Mouse (Mus musculus) left cerebral cortex, postnatal 10 days (tissue): ENCODE measurements around the gene Zfp511. TPM values are rescaled to one million over a fixed set of nuclear protein-coding genes. Genes with fewer than 3 reads are reported as not detected.

Source experiments
- DNase-seq, 2 experiments: peaks; one replicate each; pipeline ENCODE4 v3.0.0; 2021 to 2022; ENCODE audit warnings: low spot score in 2 of 2, mixed read lengths in 1 of 2; ENCODE audit errors: extremely low spot score in 1 of 2
- intact Hi-C: fragments of 180-260 bp; cut with DNase I; formaldehyde crosslinking; loops from one replicate; pipeline ENCODE4 v1.15.1; 2025
- total RNA-seq, 2 experiments: library from RNA; stranded (reverse); gene quantifications; 2 replicates each; pipeline ENCODE4 v1.2.3; 2021

Gene Zfp511
- total RNA-seq, 2 experiments from 2014 or later = 23.8 to 26.9 TPM

GRCm38 (mm10) chr7:140042728-140043127 is 6.5 kb downstream of the Zfp511 start:
- DNase-seq = no peak
- intact Hi-C loops = no loop called here

- intact Hi-C loops = no loop called here
- DNase-seq = no peak
Observed at GRCm38 (mm10) chr7:140045546-140045945, 9.4 kb downstream of the Zfp511 start.

GRCm38 (mm10) chr7:140047811-140048311 is 11.7 kb downstream of the Zfp511 start:
- DNase-seq = no peak
- intact Hi-C loops = no loop called here

GRCm38 (mm10) chr7:140048361-140049114 is 12.3 kb downstream of the Zfp511 start, which contains the start of gene Msx3:
TSS of gene Msx3 (minus strand) at chr7:140049089.
- no peak for DNase-seq
- intact Hi-C loops = no loop called here

GRCm38 (mm10) chr7:140049115-140049689 is 13.0 kb downstream of the Zfp511 start:
- DNase-seq = peak in 1 of 2 experiments; percentile 48
- intact Hi-C loops = no loop called here

GRCm38 (mm10) chr7:140054124-140054523 is 17.9 kb downstream of the Zfp511 start:
- peak in 1 of 2 experiments; percentile 56 for DNase-seq
- intact Hi-C loops = loop anchor here (10.0 kb wide), 1 partner anchor 409 kb away; no protein-coding TSS in a partner anchor

- peak in 1 of 2 experiments; percentile 73 for DNase-seq
- intact Hi-C loops = loop anchor here (10.0 kb wide), 1 partner anchor 413 kb away; no protein-coding TSS in a partner anchor
Observed at GRCm38 (mm10) chr7:140057413-140058407, 21.5 kb downstream of the Zfp511 start.

GRCm38 (mm10) chr7:140058528-140058927 is 22.3 kb downstream of the Zfp511 start:
- DNase-seq = no peak
- intact Hi-C loops = loop anchor here (10.0 kb wide), 1 partner anchor 414 kb away; no protein-coding TSS in a partner anchor

- DNase-seq = no peak
- intact Hi-C loops = loop anchor here (10.0 kb wide), 1 partner anchor 415 kb away; no protein-coding TSS in a partner anchor
Observed at GRCm38 (mm10) chr7:140059601-140060000, 23.4 kb downstream of the Zfp511 start.

GRCm38 (mm10) chr7:140060936-140061831 is 25.0 kb downstream of the Zfp511 start:
- intact Hi-C loops = no loop called here
- DNase-seq = peak in 1 of 2 experiments; percentile 64

GRCm38 (mm10) chr7:140061832-140062130 is 25.6 kb downstream of the Zfp511 start:
- DNase-seq = no peak
- intact Hi-C loops = loop anchor here (2.0 kb wide), 1 partner anchor 93 kb away; no protein-coding TSS in a partner anchor

GRCm38 (mm10) chr7:140062307-140062706 is 26.1 kb downstream of the Zfp511 start:
- intact Hi-C loops = loop anchor here (2.0 kb wide), 1 partner anchor 94 kb away; no protein-coding TSS in a partner anchor
- DNase-seq = no peak

GRCm38 (mm10) chr7:140063092-140063491 is 26.9 kb downstream of the Zfp511 start:
- DNase-seq = peak; percentile 70 to 78
- intact Hi-C loops = loop anchor here (2.0 kb wide), 1 partner anchor 94 kb away; no protein-coding TSS in a partner anchor

GRCm38 (mm10) chr7:140067397-140067796 is 31.2 kb downstream of the Zfp511 start:
- intact Hi-C loops = no loop called here
- no peak for DNase-seq

GRCm38 (mm10) chr7:140070042-140070711 is 34.0 kb downstream of the Zfp511 start:
- intact Hi-C loops = no loop called here
- DNase-seq = no peak

- DNase-seq = no peak
- intact Hi-C loops = no loop called here
Observed at GRCm38 (mm10) chr7:140077698-140078097, 41.5 kb downstream of the Zfp511 start.

GRCm38 (mm10) chr7:140078711-140079110 is 42.5 kb downstream of the Zfp511 start:
- intact Hi-C loops = no loop called here
- peak; percentile 34 to 73 for DNase-seq
